Mouse (Mus musculus) cortical plate, adult 2 months (tissue): Measurements from ENCODE around the gene Nr2f6. TPM values are rescaled to one million over a fixed set of nuclear protein-coding genes. Genes with fewer than 3 reads are reported as not detected.

ENCODE experiments used
- H3K27ac ChIP-seq: fragments of 200-500 bp; 2 replicates; pipeline ENCODE4 v1.5.1; 2012; ENCODE audit warnings: low read length, control low read depth, inconsistent platforms; ENCODE audit not compliant: insufficient read depth
- H3K4me1 ChIP-seq: fragments of 200-500 bp; 2 replicates; pipeline ENCODE4 v1.6.1; 2011; ENCODE audit warnings: low read length; ENCODE audit not compliant: control insufficient read depth, insufficient read depth
- H3K4me3 ChIP-seq: fragments of 200-500 bp; 2 replicates; pipeline ENCODE4 v1.5.1; 2011; ENCODE audit warnings: mild to moderate bottlenecking, low read length, control low read depth; ENCODE audit not compliant: insufficient read depth
- CTCF ChIP-seq: fragments of 200-500 bp; IDR thresholded peaks from 2 replicates; pipeline ENCODE4 v1.5.1; 2011; ENCODE audit warnings: mild to moderate bottlenecking, control low read depth, low read length; ENCODE audit not compliant: insufficient read depth; ENCODE audit errors: extremely low read depth
- POLR2A ChIP-seq: fragments of 200-500 bp; IDR thresholded peaks from 2 replicates; pipeline ENCODE4 v1.6.1; 2011; ENCODE audit warnings: mild to moderate bottlenecking, low read length, control low read depth; ENCODE audit not compliant: insufficient read depth; ENCODE audit errors: extremely low read depth
- polyA plus RNA-seq: library from polyadenylated mRNA; depleted of rRNA; stranded (reverse); fragments of >200 nt; gene quantifications from 2 replicates; pipeline ENCODE4 v1.2.3, GENCODE M21; 2012; rRNA removed

The Nr2f6 gene
- polyA plus RNA-seq, 1 experiment, result 38.9 TPM

DNA sequence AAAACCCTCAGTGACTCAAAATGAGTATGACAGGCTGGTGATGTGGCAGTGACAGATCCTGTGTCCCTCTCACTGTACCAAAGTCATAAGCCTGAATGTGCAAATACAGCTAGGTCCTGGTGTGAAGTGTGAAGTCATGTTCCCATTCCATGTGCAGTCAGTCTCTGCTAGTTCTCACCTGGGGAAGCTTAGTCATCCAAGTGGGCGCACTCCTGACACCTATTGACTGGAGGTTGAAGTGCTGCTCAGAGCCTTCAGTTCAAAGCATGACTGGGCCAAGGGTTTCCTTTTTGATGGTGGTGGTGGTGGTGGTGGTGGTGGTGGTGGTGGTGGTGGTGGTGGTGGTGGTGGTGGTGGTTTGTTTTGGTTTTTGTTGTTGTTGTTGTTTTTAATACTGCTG is 56.9 kb downstream of the Nr2f6 start:
- TF ChIP-seq CTCF, result peak; percentile 33
- TF ChIP-seq POLR2A, result no peak
- Histone ChIP-seq H3K27ac (no peak overlapping the region), H3K4me3 (no peak overlapping the region), H3K4me1 (no peaks in the 10 kb centered on the region)

Other genes with a start within 250 kb of the Nr2f6 start
- 28.5 and 29.8 TPM in 2 replicates for gene Myo9b, start 109.2 kb downstream of the Nr2f6 start, polyA plus RNA-seq
- 10.2 and 10.3 TPM in 2 replicates for gene Haus8, start 109.0 kb downstream of the Nr2f6 start, polyA plus RNA-seq
- 181 and 187 TPM in 2 replicates for gene Use1, start 15.1 kb downstream of the Nr2f6 start, polyA plus RNA-seq
- gene Ocel1, start 10.7 kb downstream of the Nr2f6 start, polyA plus RNA-seq, result 13.5 and 13.6 TPM in 2 replicates
- gene Ushbp1, start 13.8 kb upstream of the Nr2f6 start, polyA plus RNA-seq, result 9.0 and 10.9 TPM in 2 replicates
- 132 and 137 TPM in 2 replicates for gene Babam1, start 14.9 kb upstream of the Nr2f6 start, polyA plus RNA-seq
- 0.45 and 0.96 TPM in 2 replicates for gene Ankle1, start 24.1 kb upstream of the Nr2f6 start, polyA plus RNA-seq
- 475 and 506 TPM in 2 replicates for gene Abhd8, start 81.7 kb upstream of the Nr2f6 start, polyA plus RNA-seq
- 47.8 and 50.0 TPM in 2 replicates for gene Mrpl34, start 83.0 kb upstream of the Nr2f6 start, polyA plus RNA-seq
- gene Dda1, start 87.2 kb upstream of the Nr2f6 start, polyA plus RNA-seq, result 115 and 126 TPM in 2 replicates
- 69.2 and 75.1 TPM in 2 replicates for gene Ano8, start 104.0 kb upstream of the Nr2f6 start, polyA plus RNA-seq
- gene Gtpbp3, start 106.1 kb upstream of the Nr2f6 start, polyA plus RNA-seq, result 35.0 and 37.4 TPM in 2 replicates
- 11.0 and 11.9 TPM in 2 replicates for gene Plvap, start 129.8 kb upstream of the Nr2f6 start, polyA plus RNA-seq
- not detected in 2 replicates for gene Ccdc194, start 143.8 kb upstream of the Nr2f6 start, polyA plus RNA-seq
- gene Bst2, start 155.5 kb upstream of the Nr2f6 start, polyA plus RNA-seq, result 20.0 and 20.5 TPM in 2 replicates
- gene Mvb12a, start 161.0 kb upstream of the Nr2f6 start, polyA plus RNA-seq, result 95.4 and 100 TPM in 2 replicates
- 0.19 and 0.30 TPM in 2 replicates for gene Tmem221, start 176.9 kb upstream of the Nr2f6 start, polyA plus RNA-seq
- 0.04 and 0.08 TPM in 2 replicates for gene Nxnl1, start 184.6 kb upstream of the Nr2f6 start, polyA plus RNA-seq
- gene Slc27a1, start 186.9 kb upstream of the Nr2f6 start, polyA plus RNA-seq, result 146 and 167 TPM in 2 replicates
- 34.3 and 35.4 TPM in 2 replicates for gene Pgls, start 210.2 kb upstream of the Nr2f6 start, polyA plus RNA-seq
- 2.8 and 3.4 TPM in 2 replicates for gene Fam129c, start 215.7 kb upstream of the Nr2f6 start, polyA plus RNA-seq
- 100 and 104 TPM in 2 replicates for gene Colgalt1, start 229.0 kb upstream of the Nr2f6 start, polyA plus RNA-seq